Mouse (Mus musculus): ENCODE measurements around the gene Casd1.

- TF ChIP-seq HCFC1 (IDR thresholded peaks at IDR 0.05; ENCODE audit: borderline replicate concordance, insufficient read depth, low read length) (no peak), MAFK (IDR thresholded peaks at IDR 0.05; ENCODE audit: insufficient read depth, low read depth, low read length) (no peak)
Measured at GRCm38 (mm10) chr6:4655466-4655865, 54.8 kb downstream of the Casd1 start.

Measured in ES-E14 (cell line).